Mouse (Mus musculus) heart, postnatal 25 days (tissue): ENCODE results near the gene Dnase1l2. TPM values are rescaled to one million over a fixed set of nuclear protein-coding genes. Genes with fewer than 3 reads are reported as not detected.

ENCODE experiments used
- DNase-seq: peaks from one replicate; pipeline ENCODE4 v3.0.0; 2022; ENCODE audit warnings: low spot score
- intact Hi-C: fragments of 180-260 bp; cut with DNase I; formaldehyde crosslinking; loops from one replicate; pipeline ENCODE4 v1.15.1; 2025
- total RNA-seq, 2 experiments: library from RNA; stranded (reverse); gene quantifications; 2 replicates each; pipeline ENCODE4 v1.2.3; 2021

Gene Dnase1l2
- total RNA-seq, 2 experiments from 2014 or later = 0.78 to 1.2 TPM

- no peak for DNase-seq
These were observed 51.8 kb downstream of the Dnase1l2 start for GRCm38 (mm10) chr17:24391149-24391548.

More at GRCm38 (mm10) chr17:24391149-24391548, 51.8 kb downstream of the Dnase1l2 start:
- intact Hi-C loops = loop anchor here (2.0 to 5.0 kb wide), 2 partner anchors 218 to 239 kb away; partner anchors contain the start of gene Pdpk1

Other genes starting within 250 kb of the Dnase1l2 start
- gene Tbc1d24, start 237.5 kb downstream of the Dnase1l2 start, total RNA-seq = 1 to 10 TPM; 8.3 to 9.4 TPM
- under 1 TPM; 0.64 to 0.73 TPM for gene Ntn3, start 233.6 kb downstream of the Dnase1l2 start, total RNA-seq
- gene Tedc2, start 222.3 kb downstream of the Dnase1l2 start, total RNA-seq = 1 to 10 TPM; 1.7 to 2.2 TPM
- 1 to 10 TPM; 1.1 to 1.2 TPM for gene Ccnf, start 191.6 kb downstream of the Dnase1l2 start, total RNA-seq
- not detected for gene Abca17, start 92.0 kb downstream of the Dnase1l2 start, total RNA-seq
- 10 to 100 TPM; 12.8 to 13.1 TPM for gene Abca3, start 91.2 kb downstream of the Dnase1l2 start, total RNA-seq
- gene Rnps1, start 28.5 kb downstream of the Dnase1l2 start, total RNA-seq = 10 to 100 TPM; 60.3 to 60.5 TPM
- 100 to 1,000 TPM; 409 to 483 TPM for gene Eci1, start 16.5 kb downstream of the Dnase1l2 start, total RNA-seq
- 10 to 100 TPM; 11.1 to 11.4 TPM for gene E4f1, start 27.2 kb upstream of the Dnase1l2 start, total RNA-seq
- gene Pgp, start 27.3 kb upstream of the Dnase1l2 start, total RNA-seq = 10 to 100 TPM; 42.3 to 43.3 TPM
- gene Bricd5, start 30.8 kb upstream of the Dnase1l2 start, total RNA-seq = not detected
- gene Mlst8, start 36.0 kb upstream of the Dnase1l2 start, total RNA-seq = 10 to 100 TPM in 1 of 2 experiments, 1 to 10 TPM in 1; 9.4 to 11.3 TPM
- gene Caskin1, start 45.5 kb upstream of the Dnase1l2 start, total RNA-seq = under 1 TPM; 0.14 to 0.39 TPM
- gene Traf7, start 84.8 kb upstream of the Dnase1l2 start, total RNA-seq = 10 to 100 TPM; 43.6 to 54.1 TPM
- not detected for gene Rab26, start 91.1 kb upstream of the Dnase1l2 start, total RNA-seq
- gene Pkd1, start 106.7 kb upstream of the Dnase1l2 start, total RNA-seq = 10 to 100 TPM; 41.2 to 50.6 TPM
- gene Tsc2, start 189.5 kb upstream of the Dnase1l2 start, total RNA-seq = 100 to 1,000 TPM in 1 of 2 experiments, 10 to 100 TPM in 1; 93.9 to 101 TPM
- gene Nthl1, start 189.6 kb upstream of the Dnase1l2 start, total RNA-seq = 1 to 10 TPM; 2.8 to 3.4 TPM
- 100 to 1,000 TPM in 1 of 2 experiments, 10 to 100 TPM in 1; 96.0 to 135 TPM for gene Slc9a3r2, start 207.2 kb upstream of the Dnase1l2 start, total RNA-seq
- gene Npw, start 215.4 kb upstream of the Dnase1l2 start, total RNA-seq = not detected
- gene Zfp598, start 226.6 kb upstream of the Dnase1l2 start, total RNA-seq = 10 to 100 TPM; 17.5 to 17.9 TPM
- not detected for gene Syngr3, start 246.8 kb upstream of the Dnase1l2 start, total RNA-seq